Mouse (Mus musculus) limb, embryonic 14.5 days (tissue): ENCODE measurements around the gene Gss. TPM values are rescaled to one million over a fixed set of nuclear protein-coding genes. Genes with fewer than 3 reads are reported as not detected.

ENCODE experiments used
- ATAC-seq: fragments of 200-750 bp; cut with Nextera tagmentation; 2 replicates; pipeline ENCODE4 v1.8.0; 2017; ENCODE audit warnings: low read depth, moderate number of reproducible peaks, moderate TSS enrichment; ENCODE audit not compliant: low FRiP score
- DNase-seq: peaks from one replicate; pipeline ENCODE4 v3.0.0-alpha.2; 2015; ENCODE audit warnings: low spot score
- H3K27ac ChIP-seq: fragments of 300-500 bp; sonication (generic); replicated peaks from 2 replicates; pipeline ENCODE4 v1.5.1; 2014; ENCODE audit warnings: low read depth, mild to moderate bottlenecking, low read length, moderate library complexity, mixed read lengths
- H3K27me3 ChIP-seq: fragments of 300-500 bp; sonication (generic); 2 replicates; pipeline ENCODE4 v1.6.1; 2014; ENCODE audit warnings: low read length, mixed read lengths; ENCODE audit not compliant: control insufficient read depth, insufficient read depth
- H3K36me3 ChIP-seq: fragments of 300-500 bp; sonication (generic); 2 replicates; pipeline ENCODE4 v1.6.1; 2014; ENCODE audit warnings: mild to moderate bottlenecking, low read length, moderate library complexity, mixed read lengths; ENCODE audit not compliant: control insufficient read depth, insufficient read depth
- H3K4me1 ChIP-seq: fragments of 300-500 bp; sonication (generic); 2 replicates; pipeline ENCODE4 v1.6.1; 2014; ENCODE audit warnings: antibody characterized with exemption, low read length, mixed read lengths; ENCODE audit not compliant: control insufficient read depth, insufficient read depth
- H3K4me2 ChIP-seq: fragments of 300-500 bp; sonication (generic); replicated peaks from 2 replicates; pipeline ENCODE4 v1.6.1; 2014; ENCODE audit warnings: low read depth, mild to moderate bottlenecking, low read length, moderate library complexity; ENCODE audit not compliant: severe bottlenecking
- H3K4me3 ChIP-seq: fragments of 300-500 bp; sonication (generic); replicated peaks from 2 replicates; pipeline ENCODE4 v1.5.1; 2014; ENCODE audit warnings: low read length
- H3K9ac ChIP-seq: fragments of 300-500 bp; sonication (generic); 2 replicates; pipeline ENCODE4 v1.6.1; 2014; ENCODE audit warnings: mild to moderate bottlenecking, low read depth, low read length, moderate library complexity; ENCODE audit not compliant: severe bottlenecking
- H3K9me3 ChIP-seq: fragments of 300-500 bp; sonication (generic); 2 replicates; pipeline ENCODE4 v1.6.1; 2016; ENCODE audit warnings: low read length; ENCODE audit not compliant: control insufficient read depth
- POLR2A ChIP-seq: fragments of 200-500 bp; IDR thresholded peaks from 2 replicates; pipeline ENCODE4 v1.8.0; 2012; ENCODE audit warnings: inconsistent platforms, mild to moderate bottlenecking, moderate library complexity, borderline replicate concordance; ENCODE audit not compliant: insufficient read depth, insufficient read length; ENCODE audit errors: extremely low read depth
- WGBS: fragments of 180-500 bp; shearing (Covaris S2); extraction: QIAGEN DNeasy Blood & Tissue Kit; methylation state at CpG from one replicate; pipeline ENCODE4 v1.1.7; 2014; 5-methylcytosine and 5-hydroxymethylcytosine counted together
- polyA plus RNA-seq, 2 experiments: library from polyadenylated mRNA; depleted of rRNA in 1 of 2; stranded (reverse) in 1 of 2; unstranded in 1 of 2; fragments of >200 nt; fragmentation: Nextera tagmentation in 1 of 2; extraction: Ambion mirVana in 1 of 2; gene quantifications; 2 replicates each; pipeline versions ENCODE4 v1.2.1 to v1.2.3; 2012 to 2014

Gss gene
- polyA plus RNA-seq, 2 experiments, result 16.3 to 24.9 TPM

DNA sequence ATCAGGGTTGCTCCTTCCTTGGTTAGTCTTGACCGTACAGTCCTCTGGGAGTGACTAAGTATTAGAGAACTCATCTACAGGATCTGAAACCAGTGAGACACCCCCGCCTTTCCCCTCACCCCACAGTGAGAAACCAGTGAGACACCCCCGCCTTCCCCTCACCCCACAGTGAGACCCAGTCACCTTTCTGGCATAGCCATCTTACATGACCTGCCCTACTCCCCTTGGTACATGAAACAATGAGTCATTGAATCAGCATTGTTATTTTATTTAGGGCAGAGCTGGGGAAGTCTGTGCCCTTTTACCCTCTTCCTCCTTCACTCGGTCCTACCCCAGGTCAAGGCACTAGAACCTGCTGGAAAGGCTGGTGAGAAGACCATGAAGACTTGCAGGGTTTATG lies 29.7 kb downstream of the Gss start:
- Histone ChIP-seq H3K9ac (no peak overlapping the region), H3K4me3 (no peak overlapping the region), H3K27ac (no peak overlapping the region), H3K9me3 (no peaks in the 10 kb centered on the region), H3K27me3 (no peaks in the 10 kb centered on the region), H3K36me3 (peaks cover 11% of the 10 kb centered on the region), H3K4me1 (no peaks in the 10 kb centered on the region), H3K4me2 (no peak overlapping the region)
- ATAC-seq (no peak), DNase-seq (no peak)
- 86% methylated on average over 4 of the region's 4 CpGs for WGBS
- no peak for TF ChIP-seq POLR2A

GRCm38 (mm10) chr2:155562209-155562608 lies 30.4 kb downstream of the Gss start:
- DNase-seq, result no peak
- H3K4me3 ChIP-seq, result no peak overlapping the region
- H3K36me3 ChIP-seq, result peaks cover 11% of the 10 kb centered on the region
- H3K27me3 ChIP-seq, result no peaks in the 10 kb centered on the region
- ATAC-seq, result no peak
- no peak overlapping the region for H3K9ac ChIP-seq
- no peak overlapping the region for H3K4me2 ChIP-seq
- WGBS, result 56% methylated on average over 1 of the region's 1 CpGs
- no peak for TF ChIP-seq POLR2A
- H3K9me3 ChIP-seq, result no peaks in the 10 kb centered on the region
- H3K4me1 ChIP-seq, result no peaks in the 10 kb centered on the region
- no peak overlapping the region for H3K27ac ChIP-seq

DNA sequence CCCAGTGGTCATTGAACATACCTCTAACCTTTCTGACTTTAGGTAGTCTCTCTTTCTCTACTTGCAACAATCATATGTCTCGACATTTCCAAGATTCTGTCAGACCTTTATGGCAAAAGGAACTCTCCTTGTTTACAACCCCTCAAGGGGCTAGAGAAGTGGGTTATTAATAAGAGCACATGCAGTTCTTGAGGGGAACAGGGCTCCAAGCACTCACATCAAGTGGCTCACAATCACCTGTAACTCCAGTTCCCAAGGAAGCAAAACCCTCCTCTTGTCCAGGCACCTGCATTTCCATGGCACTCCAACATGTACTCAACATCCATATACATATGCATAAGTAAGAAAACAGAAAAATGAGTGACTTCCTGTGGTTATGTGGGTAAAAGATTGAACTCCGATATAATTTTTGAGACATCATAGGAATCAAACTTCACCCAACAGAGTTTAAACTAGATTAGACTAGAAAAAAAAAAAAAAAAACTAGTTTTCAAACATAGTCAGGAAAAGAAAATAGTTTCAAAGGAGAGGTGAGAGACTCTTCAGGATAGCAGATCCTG lies 38.1 kb downstream of the Gss start:
- no peaks in the 10 kb centered on the region for H3K27me3 ChIP-seq
- H3K4me3 ChIP-seq, result no peak overlapping the region
- TF ChIP-seq POLR2A, result no peak
- H3K27ac ChIP-seq, result no peak overlapping the region
- H3K4me2 ChIP-seq, result no peak overlapping the region
- DNase-seq (no peak), ATAC-seq (no peak)
- no peaks in the 10 kb centered on the region for H3K36me3 ChIP-seq
- WGBS, result 77% methylated on average over 2 of the region's 2 CpGs
- H3K4me1 ChIP-seq, result no peaks in the 10 kb centered on the region
- H3K9me3 ChIP-seq, result no peaks in the 10 kb centered on the region
- H3K9ac ChIP-seq, result no peak overlapping the region

GRCm38 (mm10) chr2:155552949-155553354 lies 39.7 kb downstream of the Gss start:
- H3K36me3 ChIP-seq, result no peaks in the 10 kb centered on the region
- H3K27ac ChIP-seq, result no peak overlapping the region
- no peak overlapping the region for H3K4me3 ChIP-seq
- no peaks in the 10 kb centered on the region for H3K4me1 ChIP-seq
- no peaks in the 10 kb centered on the region for H3K9me3 ChIP-seq
- TF ChIP-seq POLR2A, result no peak
- H3K9ac ChIP-seq, result no peak overlapping the region
- no peak for DNase-seq
- no peaks in the 10 kb centered on the region for H3K27me3 ChIP-seq
- H3K4me2 ChIP-seq, result no peak overlapping the region
- ATAC-seq, result no peak

- H3K27me3 ChIP-seq, result no peaks in the 10 kb centered on the region
- H3K4me1 ChIP-seq, result no peaks in the 10 kb centered on the region
- no peak for ATAC-seq
- DNase-seq, result no peak
- TF ChIP-seq POLR2A, result no peak
- H3K4me2 ChIP-seq, result no peak overlapping the region
- no peaks in the 10 kb centered on the region for H3K9me3 ChIP-seq
- no peaks in the 10 kb centered on the region for H3K36me3 ChIP-seq
- no peak overlapping the region for H3K4me3 ChIP-seq
- no peak overlapping the region for H3K27ac ChIP-seq
- no peak overlapping the region for H3K9ac ChIP-seq
Measured at GRCm38 (mm10) chr2:155552336-155552735, 40.3 kb downstream of the Gss start.

GRCm38 (mm10) chr2:155546955-155547354 lies 45.7 kb downstream of the Gss start:
- no peak for ATAC-seq
- no peaks in the 10 kb centered on the region for H3K4me1 ChIP-seq
- 73% methylated on average over 1 of the region's 1 CpGs for WGBS

More at GRCm38 (mm10) chr2:155546955-155547354, 45.7 kb downstream of the Gss start:
- no peak for TF ChIP-seq POLR2A
- Histone ChIP-seq H3K9me3 (no peaks in the 10 kb centered on the region), H3K4me2 (no peak overlapping the region), H3K27ac (no peak overlapping the region), H3K4me3 (no peak overlapping the region), H3K36me3 (no peaks in the 10 kb centered on the region), H3K27me3 (no peaks in the 10 kb centered on the region), H3K9ac (no peak overlapping the region)
- DNase-seq, result no peak
